Mouse (Mus musculus): ENCODE results near the gene Cd207. TPM values are rescaled to one million over a fixed set of nuclear protein-coding genes. Genes with fewer than 3 reads are reported as not detected.

Gene Cd207
- polyA plus RNA-seq (2015; fragmentation: Nextera tagmentation; extraction: Ambion mirVana): not detected in 2 replicates

DNA sequence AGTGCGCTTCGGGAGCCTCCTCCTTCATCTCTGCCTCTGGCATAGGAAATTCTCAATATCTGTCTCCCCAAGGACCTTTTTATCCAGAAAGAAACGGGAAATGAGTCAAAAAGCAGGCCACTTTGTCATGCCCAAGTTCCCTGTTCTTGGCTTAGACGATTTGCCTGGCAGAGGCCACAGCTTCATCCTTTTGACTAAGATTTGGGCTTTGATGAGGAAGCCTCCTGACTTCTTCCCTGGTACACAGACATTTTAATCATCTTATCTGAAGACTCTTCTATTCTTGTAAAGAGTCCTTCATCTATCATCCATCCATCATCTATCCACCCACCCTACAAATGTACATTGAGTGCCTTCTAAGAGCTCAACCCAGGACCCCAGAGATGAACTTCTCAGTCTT lies at the start of gene Cd207:
Cd207 (minus strand) TSS at position 101 of the 400 bp plus-strand sequence.
- Histone ChIP-seq H3K4me2 (replicated peaks) (no peak within 1 kb of the TSS), H3K4me1 (replicated peaks) (no peaks in the 10 kb centered on the region), H3K4me3 (replicated peaks) (no peak within 1 kb of the TSS), H3K27me3 (peaks cover 19% of the 10 kb centered on the region), H3K36me3 (no peaks in the 10 kb centered on the region), H3K27ac (no peak within 1 kb of the TSS), H3K9ac (replicated peaks) (no peak within 1 kb of the TSS), H3K9me3 (no peaks in the 10 kb centered on the region)
- 70% methylated on average over 4 of the region's 4 CpGs for WGBS
- ATAC-seq: no peak

GRCm38 (mm10) chr6:83727178-83727577 lies 49.5 kb upstream of the Cd207 start:
- Histone ChIP-seq H3K27ac (no peak overlapping the region), H3K4me1 (replicated peaks) (no peaks in the 10 kb centered on the region), H3K27me3 (peaks cover 39% of the 10 kb centered on the region), H3K4me2 (replicated peaks) (no peak overlapping the region), H3K36me3 (no peaks in the 10 kb centered on the region), H3K9me3 (no peaks in the 10 kb centered on the region), H3K4me3 (replicated peaks) (no peak overlapping the region), H3K9ac (replicated peaks) (no peak overlapping the region)
- no peak for ATAC-seq
- WGBS: 46% methylated on average over 4 of the region's 4 CpGs

- Histone ChIP-seq H3K36me3 (no peaks in the 10 kb centered on the region), H3K4me2 (replicated peaks) (no peak overlapping the region), H3K27ac (no peak overlapping the region), H3K4me1 (replicated peaks) (no peaks in the 10 kb centered on the region), H3K9ac (replicated peaks) (no peak overlapping the region), H3K9me3 (no peaks in the 10 kb centered on the region), H3K27me3 (peaks cover 74% of the 10 kb centered on the region), H3K4me3 (replicated peaks) (no peak overlapping the region)
- 24% methylated on average over 6 of the region's 6 CpGs for WGBS
- no peak for ATAC-seq
Measured at GRCm38 (mm10) chr6:83722526-83722925, 44.9 kb upstream of the Cd207 start.

DNA sequence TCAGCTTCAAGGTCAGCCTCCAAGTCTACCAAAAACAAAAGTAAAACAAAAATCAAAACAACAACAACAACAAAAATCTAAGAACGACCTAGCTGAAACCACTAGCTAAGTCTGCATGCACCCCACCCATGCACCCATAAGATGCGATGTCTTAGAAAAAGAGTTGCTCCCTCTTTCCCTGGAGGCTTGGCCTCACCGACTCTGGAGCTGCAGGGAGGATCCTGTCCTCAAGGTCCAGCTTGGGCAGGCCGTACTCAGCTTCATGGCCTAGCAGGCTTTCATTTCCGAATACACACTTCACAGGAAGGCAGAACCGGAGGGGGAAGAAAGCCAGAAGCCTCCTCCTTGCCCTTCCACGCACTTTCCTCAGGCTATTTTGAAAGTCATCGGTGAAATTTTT lies 39.4 kb upstream of the Cd207 start:
- Histone ChIP-seq H3K4me2 (replicated peaks) (no peak overlapping the region), H3K4me3 (replicated peaks) (no peak overlapping the region), H3K27ac (no peak overlapping the region), H3K9me3 (no peaks in the 10 kb centered on the region), H3K27me3 (peaks cover 96% of the 10 kb centered on the region), H3K4me1 (replicated peaks) (peaks cover 3% of the 10 kb centered on the region), H3K9ac (replicated peaks) (no peak overlapping the region), H3K36me3 (no peaks in the 10 kb centered on the region)
- no peak for ATAC-seq
- 0% methylated on average over 8 of the region's 8 CpGs for WGBS

DNA sequence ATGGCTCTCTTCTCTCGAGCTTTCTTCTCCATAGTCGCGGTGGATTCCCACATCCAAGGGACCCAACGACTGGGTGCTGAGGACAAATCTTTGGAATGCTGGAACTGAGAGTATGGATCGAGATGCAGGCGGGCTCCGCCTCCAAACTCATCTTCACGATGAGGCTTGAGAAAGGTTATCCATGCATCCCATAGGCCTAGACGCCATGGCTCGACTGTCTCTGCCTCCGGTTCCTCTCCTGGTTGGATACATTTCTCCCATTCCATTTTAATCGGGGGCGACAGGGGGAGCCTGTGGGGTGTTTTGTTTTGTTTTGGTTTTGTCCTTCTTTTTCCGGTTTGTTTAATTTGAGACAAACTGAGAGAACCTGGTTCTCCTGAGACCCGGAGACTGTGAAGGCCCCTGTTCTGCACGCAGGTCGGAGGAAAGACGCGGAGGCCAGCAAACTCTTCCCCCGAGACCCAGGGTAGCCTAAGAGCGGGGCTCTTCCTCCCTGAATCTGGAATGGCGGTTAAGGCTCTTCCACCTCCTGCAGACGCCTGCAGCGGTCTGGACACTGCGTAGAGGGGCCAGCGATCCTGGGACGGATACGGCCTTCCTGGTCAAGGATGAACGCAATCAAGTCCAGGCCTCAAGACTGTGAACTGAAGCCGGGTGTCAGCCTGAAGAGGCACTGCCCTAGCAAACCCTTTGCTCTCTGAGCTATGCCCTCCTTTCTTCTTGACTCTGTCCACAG lies 38.0 kb upstream of the Cd207 start:
- Histone ChIP-seq H3K36me3 (no peaks in the 10 kb centered on the region), H3K4me2 (replicated peaks) (no peak overlapping the region), H3K9ac (replicated peaks) (no peak overlapping the region), H3K4me3 (replicated peaks) (no peak overlapping the region), H3K27ac (no peak overlapping the region), H3K9me3 (no peaks in the 10 kb centered on the region), H3K4me1 (replicated peaks) (peaks cover 17% of the 10 kb centered on the region), H3K27me3 (peaks cover 96% of the 10 kb centered on the region)
- WGBS: 1% methylated on average over 30 of the region's 30 CpGs
- ATAC-seq: no peak

GRCm38 (mm10) chr6:83714221-83715123 lies 36.8 kb upstream of the Cd207 start:
- H3K4me1 ChIP-seq (replicated peaks): peaks cover 20% of the 10 kb centered on the region
- no peaks in the 10 kb centered on the region for H3K36me3 ChIP-seq
- peaks cover 96% of the 10 kb centered on the region for H3K27me3 ChIP-seq
- no peak overlapping the region for H3K9ac ChIP-seq (replicated peaks)
- ATAC-seq: no peak
- H3K4me2 ChIP-seq (replicated peaks): no peak overlapping the region
- no peaks in the 10 kb centered on the region for H3K9me3 ChIP-seq
- no peak overlapping the region for H3K27ac ChIP-seq
- no peak overlapping the region for H3K4me3 ChIP-seq (replicated peaks)
- WGBS: under 1% methylated on average over 34 of the region's 34 CpGs

- no peak overlapping the region for H3K4me2 ChIP-seq (replicated peaks)
- H3K36me3 ChIP-seq: no peaks in the 10 kb centered on the region
- peaks cover 96% of the 10 kb centered on the region for H3K27me3 ChIP-seq
- 2% methylated on average over 12 of the region's 12 CpGs for WGBS
- H3K9ac ChIP-seq (replicated peaks): no peak overlapping the region
- peaks cover 20% of the 10 kb centered on the region for H3K4me1 ChIP-seq (replicated peaks)
- ATAC-seq: no peak
- H3K27ac ChIP-seq: no peak overlapping the region
- no peak overlapping the region for H3K4me3 ChIP-seq (replicated peaks)
- H3K9me3 ChIP-seq: no peaks in the 10 kb centered on the region
Measured at GRCm38 (mm10) chr6:83713271-83714136, 35.8 kb upstream of the Cd207 start.

- H3K36me3 ChIP-seq: no peaks in the 10 kb centered on the region
- 0 out of 2 replicates have a peak, but pooled peaks have one; percentile 5 for ATAC-seq
- WGBS: 1% methylated on average over 45 of the region's 45 CpGs
- H3K27me3 ChIP-seq: peaks cover 96% of the 10 kb centered on the region
- H3K27ac ChIP-seq: no peak overlapping the region
- peak overlapping the region; percentile 64 for H3K4me2 ChIP-seq (replicated peaks)
- H3K9me3 ChIP-seq: no peaks in the 10 kb centered on the region
- peaks cover 20% of the 10 kb centered on the region for H3K4me1 ChIP-seq (replicated peaks)
- peak overlapping the region; percentile 39 for H3K4me3 ChIP-seq (replicated peaks)
- peak overlapping the region; percentile 11; the same call in 1 of the 2 replicates for H3K9ac ChIP-seq (replicated peaks)
Measured at GRCm38 (mm10) chr6:83711725-83712475, 34.2 kb upstream of the Cd207 start.

DNA sequence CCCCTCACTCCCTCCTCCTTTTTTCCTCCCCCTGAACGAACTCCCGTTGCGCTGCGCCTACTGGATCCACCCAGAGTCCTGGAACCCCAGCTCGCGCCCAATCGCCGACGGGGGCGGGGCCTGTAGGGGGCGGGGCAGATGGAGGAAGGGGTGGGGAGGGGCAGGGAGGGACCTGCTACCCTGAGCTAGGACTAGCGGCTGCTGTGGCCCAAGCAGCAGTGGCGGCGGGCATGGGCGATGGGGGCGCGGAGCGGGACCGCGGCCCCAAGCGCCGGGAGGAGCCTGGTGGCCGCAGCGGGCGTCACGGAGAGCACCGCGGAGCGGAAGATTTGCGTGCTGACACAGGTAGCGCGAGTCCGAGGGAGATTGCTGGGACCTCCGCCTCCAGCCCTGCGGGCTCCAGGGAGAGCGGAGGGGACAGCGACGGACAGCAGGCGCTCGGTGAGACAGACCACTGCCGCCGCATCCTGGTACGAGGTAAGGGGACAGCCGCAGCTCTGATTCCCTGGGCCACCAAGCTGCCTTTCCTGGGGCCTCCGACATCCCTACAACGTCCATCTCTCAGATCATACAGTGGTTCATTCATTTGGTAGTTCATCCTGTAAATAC lies 33.5 kb upstream of the Cd207 start, which contains the start of gene Vax2:
Vax2 (plus strand) TSS at position 198 of the 609 bp plus-strand sequence.
- Histone ChIP-seq H3K27ac (no peak within 1 kb of the TSS), H3K9me3 (no peaks in the 10 kb centered on the region), H3K4me3 (replicated peaks) (peak within 1 kb of the TSS; percentile 39), H3K4me2 (replicated peaks) (peak within 1 kb of the TSS; percentile 64), H3K27me3 (peaks cover 100% of the 10 kb centered on the region), H3K4me1 (replicated peaks) (peaks cover 20% of the 10 kb centered on the region), H3K9ac (replicated peaks) (peak within 1 kb of the TSS; percentile 11; the same call in 1 of the 2 replicates), H3K36me3 (no peaks in the 10 kb centered on the region)
- ATAC-seq: peak; percentile 90
- under 1% methylated on average over 41 of the region's 46 CpGs for WGBS

GRCm38 (mm10) chr6:83710361-83711066 lies 32.9 kb upstream of the Cd207 start:
- H3K27ac ChIP-seq: no peak overlapping the region
- no peaks in the 10 kb centered on the region for H3K36me3 ChIP-seq
- ATAC-seq: peak; percentile 71
- no peaks in the 10 kb centered on the region for H3K9me3 ChIP-seq
- H3K4me3 ChIP-seq (replicated peaks): peak overlapping the region; percentile 39
- peaks cover 20% of the 10 kb centered on the region for H3K4me1 ChIP-seq (replicated peaks)
- no peak overlapping the region for H3K9ac ChIP-seq (replicated peaks)
- under 1% methylated on average over 32 of the region's 32 CpGs for WGBS
- peak overlapping the region; percentile 64 for H3K4me2 ChIP-seq (replicated peaks)
- H3K27me3 ChIP-seq: peaks cover 100% of the 10 kb centered on the region

All from midbrain, embryonic 13.5 days (tissue).